Mouse (Mus musculus): ENCODE results near the gene Nfe2l2. TPM values are rescaled to one million over a fixed set of nuclear protein-coding genes. Genes with fewer than 3 reads are reported as not detected.

Nfe2l2 gene
- polyA plus RNA-seq, 1 experiment from 2014 or later: 31.3 TPM

- Histone ChIP-seq H3K9me3 (no peaks in the 10 kb centered on the region), H3K4me3 (replicated peaks) (no peak overlapping the region), H3K4me2 (no peak overlapping the region), H3K9ac (replicated peaks) (no peak overlapping the region), H3K36me3 (no peaks in the 10 kb centered on the region), H3K4me1 (replicated peaks) (peaks cover 19% of the 10 kb centered on the region), H3K27me3 (no peaks in the 10 kb centered on the region), H3K27ac (no peak overlapping the region)
- WGBS: 70% methylated on average over 5 of the region's 5 CpGs
- ATAC-seq (ENCODE audit: insufficient number of reproducible peaks, insufficient read depth, low FRiP score, low TSS enrichment, low read depth): no peak
Measured at GRCm38 (mm10) chr2:75706435-75706834, 2.0 kb upstream of the Nfe2l2 start.

DNA sequence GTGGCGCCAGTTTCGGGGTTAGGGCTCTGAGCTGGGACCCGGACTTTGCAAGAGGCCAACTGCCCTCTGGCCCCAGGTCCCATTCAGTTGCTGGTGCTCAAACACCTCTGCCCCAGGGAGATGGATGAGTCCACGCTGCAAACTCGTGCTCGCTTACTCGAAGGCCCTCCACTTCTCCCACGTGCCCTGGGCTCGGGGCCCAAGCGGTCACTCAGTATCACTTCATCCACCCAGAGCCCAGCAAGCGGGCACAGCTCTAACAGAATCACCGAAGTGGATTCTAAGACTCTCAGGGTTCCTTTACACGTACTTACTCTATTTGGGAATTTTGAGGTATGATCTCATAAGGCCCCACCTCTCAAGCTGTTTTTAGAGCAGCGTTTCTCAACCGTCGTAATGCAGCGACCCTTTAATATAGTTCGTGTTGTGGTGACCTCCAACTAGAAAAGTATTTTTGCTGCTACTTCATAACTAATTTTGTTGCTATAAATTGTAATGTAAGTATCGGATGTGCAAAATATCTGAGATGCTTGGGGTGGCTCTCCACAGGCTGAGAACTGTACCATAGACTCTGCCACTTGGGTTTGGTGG lies 816 bp upstream of the Nfe2l2 start:
- peak overlapping the region; percentile 76 for H3K4me2 ChIP-seq
- 25% methylated on average over 19 of the region's 19 CpGs for WGBS

GRCm38 (mm10) chr2:75703375-75704181 lies 863 bp downstream of the Nfe2l2 start:
- Histone ChIP-seq H3K27me3 (no peaks in the 10 kb centered on the region), H3K9me3 (no peaks in the 10 kb centered on the region), H3K27ac (peak overlapping the region; percentile 98), H3K4me1 (replicated peaks) (peaks cover 39% of the 10 kb centered on the region), H3K9ac (replicated peaks) (peak overlapping the region; percentile 84), H3K36me3 (no peaks in the 10 kb centered on the region), H3K4me3 (replicated peaks) (peak overlapping the region; percentile 84), H3K4me2 (peak overlapping the region; percentile 76)
- peak; percentile 64 for ATAC-seq (ENCODE audit: insufficient number of reproducible peaks, insufficient read depth, low FRiP score, low TSS enrichment, low read depth)
- under 1% methylated on average over 62 of the region's 62 CpGs for WGBS

More for the DNA sequence above, 816 bp upstream of the Nfe2l2 start:
- Histone ChIP-seq H3K36me3 (no peaks in the 10 kb centered on the region), H3K4me3 (replicated peaks) (peak overlapping the region; percentile 84), H3K27ac (peak overlapping the region; percentile 98), H3K27me3 (no peaks in the 10 kb centered on the region), H3K9me3 (no peaks in the 10 kb centered on the region), H3K4me1 (replicated peaks) (peaks cover 29% of the 10 kb centered on the region), H3K9ac (replicated peaks) (peak overlapping the region; percentile 84)
- ATAC-seq (ENCODE audit: insufficient number of reproducible peaks, insufficient read depth, low FRiP score, low TSS enrichment, low read depth): 0 out of 2 replicates have a peak, but pooled peaks have one; percentile 15

- Histone ChIP-seq H3K9ac (replicated peaks) (peak overlapping the region; percentile 84; the same call in 1 of the 2 replicates), H3K9me3 (no peaks in the 10 kb centered on the region), H3K4me3 (replicated peaks) (peak overlapping the region; percentile 84), H3K27me3 (no peaks in the 10 kb centered on the region), H3K4me2 (peak overlapping the region; percentile 76), H3K27ac (peak overlapping the region; percentile 98), H3K4me1 (replicated peaks) (peaks cover 46% of the 10 kb centered on the region), H3K36me3 (no peaks in the 10 kb centered on the region)
- WGBS: 21% methylated on average over 5 of the region's 5 CpGs
- ATAC-seq (ENCODE audit: insufficient number of reproducible peaks, insufficient read depth, low FRiP score, low TSS enrichment, low read depth): no peak
Measured at GRCm38 (mm10) chr2:75702588-75702976, 1.9 kb downstream of the Nfe2l2 start.

DNA sequence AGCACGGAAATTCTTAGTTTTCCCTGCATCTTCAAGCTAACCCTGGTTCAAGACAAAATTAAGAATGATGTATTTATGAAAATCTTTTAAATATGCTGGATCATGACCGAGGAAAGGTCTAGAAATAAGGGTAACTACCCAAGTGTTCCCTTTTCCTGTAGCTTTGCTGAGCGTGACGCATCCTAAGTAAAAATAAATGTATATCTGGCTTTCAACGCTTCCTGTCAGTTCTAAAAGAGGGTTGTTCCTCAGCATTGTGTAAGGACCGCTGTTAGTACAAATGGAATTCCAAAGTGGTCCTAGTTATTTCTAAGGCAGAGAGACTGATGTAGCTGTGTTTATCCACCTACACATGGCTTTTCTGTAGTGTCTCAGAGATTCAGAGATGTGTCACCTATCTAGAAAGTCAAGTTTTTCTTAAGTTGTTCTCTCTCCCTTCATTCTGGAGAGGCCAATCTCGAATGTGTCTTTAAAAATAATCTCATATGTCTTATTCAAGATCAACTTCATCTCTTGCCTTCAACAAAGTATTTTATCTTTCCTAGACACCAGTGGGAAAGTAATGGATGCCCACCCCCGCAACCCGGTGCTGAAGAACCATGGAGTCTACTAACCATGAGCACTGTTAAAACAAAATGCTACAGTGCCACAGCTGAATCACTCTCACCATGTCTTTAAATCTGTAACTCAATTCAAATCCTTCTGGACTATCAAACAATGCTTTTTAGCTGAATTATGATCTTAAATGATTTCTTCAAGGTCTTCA lies 2.4 kb downstream of the Nfe2l2 start:
- Histone ChIP-seq H3K4me3 (replicated peaks) (peak overlapping the region; percentile 84), H3K36me3 (no peaks in the 10 kb centered on the region), H3K4me2 (peak overlapping the region; percentile 76), H3K4me1 (replicated peaks) (peaks cover 48% of the 10 kb centered on the region), H3K9me3 (no peaks in the 10 kb centered on the region), H3K9ac (replicated peaks) (no peak overlapping the region), H3K27ac (peak overlapping the region; percentile 41; the same call in 1 of the 2 replicates), H3K27me3 (no peaks in the 10 kb centered on the region)
- WGBS: 84% methylated on average over 9 of the region's 9 CpGs
- ATAC-seq (ENCODE audit: insufficient number of reproducible peaks, insufficient read depth, low FRiP score, low TSS enrichment, low read depth): no peak

DNA sequence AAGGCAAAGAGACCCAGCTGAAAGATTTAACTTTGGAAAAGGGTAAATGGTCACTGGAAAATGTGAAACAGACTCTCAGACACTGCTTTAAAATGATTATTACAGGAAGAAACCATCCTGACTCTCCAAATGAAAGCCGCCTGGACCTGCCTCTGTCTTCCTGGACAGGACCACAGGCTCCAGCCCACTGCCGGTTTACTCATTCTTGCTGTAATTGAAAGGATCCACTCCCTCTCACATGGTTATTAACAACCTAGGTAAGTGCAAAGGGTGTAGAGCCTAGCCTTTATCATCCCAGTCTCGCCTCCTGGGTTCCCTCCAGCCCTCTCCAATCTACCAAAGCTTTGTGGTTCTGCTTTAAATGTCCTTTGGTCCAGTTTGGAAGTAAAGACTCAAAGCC lies 3.2 kb downstream of the Nfe2l2 start:
- H3K4me2 ChIP-seq: 0 out of 2 replicates have a peak overlapping the region, but pooled peaks have one; percentile 76
- H3K9ac ChIP-seq (replicated peaks): no peak overlapping the region
- no peak overlapping the region for H3K4me3 ChIP-seq (replicated peaks)
- H3K4me1 ChIP-seq (replicated peaks): peaks cover 55% of the 10 kb centered on the region
- ATAC-seq (ENCODE audit: insufficient number of reproducible peaks, insufficient read depth, low FRiP score, low TSS enrichment, low read depth): no peak
- WGBS: 51% methylated on average over 3 of the region's 3 CpGs
- no peaks in the 10 kb centered on the region for H3K27me3 ChIP-seq
- 0 out of 2 replicates have a peak overlapping the region, but pooled peaks have one; percentile 5 for H3K27ac ChIP-seq
- H3K9me3 ChIP-seq: no peaks in the 10 kb centered on the region
- no peaks in the 10 kb centered on the region for H3K36me3 ChIP-seq

DNA sequence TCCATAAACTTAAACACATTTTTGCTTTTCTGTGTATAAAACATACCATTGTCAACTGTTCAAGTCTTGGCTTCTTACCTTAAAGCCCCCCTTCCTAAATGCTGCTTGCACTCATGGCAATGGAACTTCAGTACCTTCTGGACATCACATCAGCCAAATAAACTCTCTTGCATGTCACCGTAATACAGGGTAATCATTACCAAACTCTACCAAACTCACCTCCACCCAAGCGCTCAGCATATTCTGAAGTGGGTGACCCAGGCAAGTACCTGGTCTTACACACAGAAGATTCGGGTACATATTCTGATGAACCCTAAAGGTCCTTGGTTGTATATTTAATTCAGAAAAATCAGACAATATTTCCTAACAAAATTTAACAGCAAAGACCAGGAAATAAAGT lies 3.9 kb downstream of the Nfe2l2 start:
- H3K9ac ChIP-seq (replicated peaks): no peak overlapping the region
- no peaks in the 10 kb centered on the region for H3K27me3 ChIP-seq
- ATAC-seq (ENCODE audit: insufficient number of reproducible peaks, insufficient read depth, low FRiP score, low TSS enrichment, low read depth): no peak
- H3K27ac ChIP-seq: no peak overlapping the region
- no peaks in the 10 kb centered on the region for H3K9me3 ChIP-seq
- peaks cover 61% of the 10 kb centered on the region for H3K4me1 ChIP-seq (replicated peaks)
- no peak overlapping the region for H3K4me2 ChIP-seq
- no peak overlapping the region for H3K4me3 ChIP-seq (replicated peaks)
- 90% methylated on average over 3 of the region's 3 CpGs for WGBS
- H3K36me3 ChIP-seq: no peaks in the 10 kb centered on the region

- H3K9ac ChIP-seq (replicated peaks): no peak overlapping the region
- H3K4me3 ChIP-seq (replicated peaks): no peak overlapping the region
- whole genome bisulfite sequencing: 81% methylated on average over 3 of the region's 3 CpGs
- H3K9me3 ChIP-seq: no peaks in the 10 kb centered on the region
- H3K27me3 ChIP-seq: no peaks in the 10 kb centered on the region
- H3K27ac ChIP-seq: no peak overlapping the region
- H3K36me3 ChIP-seq: no peaks in the 10 kb centered on the region
- ATAC-seq (ENCODE audit: insufficient number of reproducible peaks, insufficient read depth, low FRiP score, low TSS enrichment, low read depth): no peak
- H3K4me1 ChIP-seq (replicated peaks): peaks cover 55% of the 10 kb centered on the region
- no peak overlapping the region for H3K4me2 ChIP-seq
Measured at GRCm38 (mm10) chr2:75698874-75699273, 5.6 kb downstream of the Nfe2l2 start.

DNA sequence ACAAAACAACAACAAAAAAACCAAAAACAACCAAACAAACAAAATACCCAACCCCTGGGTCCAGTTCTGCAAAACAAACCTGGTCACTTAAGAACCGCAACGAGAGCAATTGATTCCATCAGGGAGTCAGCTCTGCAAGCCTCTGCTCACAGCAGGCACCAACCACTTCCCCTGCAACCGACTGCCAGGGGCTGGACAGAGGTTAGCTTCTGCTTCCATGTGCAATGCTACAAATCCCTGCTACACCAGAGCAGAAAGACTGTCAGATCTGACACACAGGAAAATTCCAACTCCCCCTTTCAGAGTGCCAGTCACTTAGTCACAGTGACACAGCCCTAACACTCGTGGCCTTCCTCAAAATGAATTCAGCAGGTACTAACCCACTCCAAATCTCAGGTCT lies 6.4 kb downstream of the Nfe2l2 start:
- 30% methylated on average over 4 of the region's 4 CpGs for whole genome bisulfite sequencing
- Histone ChIP-seq H3K27me3 (no peaks in the 10 kb centered on the region), H3K27ac (no peak overlapping the region), H3K4me2 (no peak overlapping the region), H3K9ac (replicated peaks) (no peak overlapping the region), H3K4me1 (replicated peaks) (peaks cover 64% of the 10 kb centered on the region), H3K36me3 (no peaks in the 10 kb centered on the region), H3K4me3 (replicated peaks) (no peak overlapping the region), H3K9me3 (no peaks in the 10 kb centered on the region)
- no peak for ATAC-seq (ENCODE audit: insufficient number of reproducible peaks, insufficient read depth, low FRiP score, low TSS enrichment, low read depth)

DNA sequence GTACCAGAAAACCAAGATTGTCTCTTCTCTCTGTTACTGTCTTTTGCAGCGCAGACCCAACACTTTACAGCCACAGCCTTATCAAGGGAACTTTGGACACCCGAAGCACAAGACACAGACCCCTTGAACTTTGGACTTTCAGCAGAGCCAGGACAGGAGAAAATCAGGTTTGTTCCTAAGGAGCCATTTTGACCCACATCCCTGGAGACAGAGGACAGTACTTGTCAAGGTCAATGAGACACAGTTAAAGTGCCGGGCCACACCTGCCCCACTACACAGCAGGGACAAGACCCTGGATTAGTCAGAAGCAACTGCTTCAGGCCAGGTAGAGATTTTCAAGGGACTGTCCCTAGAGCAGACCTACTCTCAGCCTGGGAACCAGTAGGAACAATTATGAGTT lies 7.2 kb downstream of the Nfe2l2 start:
- H3K9ac ChIP-seq (replicated peaks): no peak overlapping the region
- H3K27ac ChIP-seq: no peak overlapping the region
- no peaks in the 10 kb centered on the region for H3K9me3 ChIP-seq
- H3K36me3 ChIP-seq: no peaks in the 10 kb centered on the region
- ATAC-seq (ENCODE audit: insufficient number of reproducible peaks, insufficient read depth, low FRiP score, low TSS enrichment, low read depth): no peak
- H3K27me3 ChIP-seq: no peaks in the 10 kb centered on the region
- H3K4me1 ChIP-seq (replicated peaks): peaks cover 68% of the 10 kb centered on the region
- no peak overlapping the region for H3K4me2 ChIP-seq
- WGBS: 92% methylated on average over 3 of the region's 3 CpGs
- H3K4me3 ChIP-seq (replicated peaks): no peak overlapping the region

GRCm38 (mm10) chr2:75696371-75696770 lies 8.1 kb downstream of the Nfe2l2 start:
- H3K9ac ChIP-seq (replicated peaks): no peak overlapping the region
- H3K4me2 ChIP-seq: no peak overlapping the region
- H3K36me3 ChIP-seq: no peaks in the 10 kb centered on the region
- no peaks in the 10 kb centered on the region for H3K27me3 ChIP-seq
- peak overlapping the region; percentile 37; the same call in 1 of the 2 replicates for H3K27ac ChIP-seq
- ATAC-seq (ENCODE audit: insufficient number of reproducible peaks, insufficient read depth, low FRiP score, low TSS enrichment, low read depth): no peak
- H3K4me1 ChIP-seq (replicated peaks): peaks cover 61% of the 10 kb centered on the region
- no peaks in the 10 kb centered on the region for H3K9me3 ChIP-seq
- no peak overlapping the region for H3K4me3 ChIP-seq (replicated peaks)
- 61% methylated on average over 5 of the region's 5 CpGs for WGBS

Data from limb, embryonic 12.5 days (tissue).